Mouse (Mus musculus) monocyte, adult 5-6 weeks (primary cell): Measurements from ENCODE around the gene P3h3. TPM values are rescaled to one million over a fixed set of nuclear protein-coding genes. Genes with fewer than 3 reads are reported as not detected.
"Not testable (repeated sequence)": the region's sequence is repeated elsewhere in the genome, so short reads cannot be mapped to it uniquely, and the experiment has no call there.

Experiments
- ATAC-seq: fragments of 153-309, 156-312 bp; replicated peaks from 2 replicates; pipeline ENCODE4 v1.8.0; 2017; ENCODE audit warnings: mild to moderate bottlenecking; ENCODE audit not compliant: low TSS enrichment, insufficient number of reproducible peaks, severe bottlenecking, poor library complexity, low FRiP score
- total RNA-seq: library from RNA; stranded (forward); fragments of 200-1000, 200-491, 200-594 nt; gene quantifications from 3 replicates; pipeline ENCODE4 v1.2.3, GENCODE M21; 2017

Gene P3h3
- total RNA-seq, 1 experiment from 2014 or later = not detected

GRCm38 (mm10) chr6:124840241-124841167, 17.0 kb downstream of the P3h3 start, which contains the start of gene Gnb3:
Gnb3 (minus strand) TSS chr6:124840275.
- no peak for ATAC-seq

GRCm38 (mm10) chr6:124839805-124840204, 17.7 kb downstream of the P3h3 start:
- ATAC-seq = no peak

GRCm38 (mm10) chr6:124836411-124836810, 21.1 kb downstream of the P3h3 start:
- no peak for ATAC-seq

GRCm38 (mm10) chr6:124835531-124835930, 22.0 kb downstream of the P3h3 start:
- no peak for ATAC-seq

GRCm38 (mm10) chr6:124834512-124835081, 23.0 kb downstream of the P3h3 start:
- ATAC-seq = no peak

- no peak for ATAC-seq
Observed at GRCm38 (mm10) chr6:124831649-124832048, 25.9 kb downstream of the P3h3 start.

- ATAC-seq = not testable (repeated sequence)
Observed at GRCm38 (mm10) chr6:124831199-124831598, 26.4 kb downstream of the P3h3 start.

- peak; percentile 70 for ATAC-seq
Observed at GRCm38 (mm10) chr6:124829799-124830700, 27.5 kb downstream of the P3h3 start.

GRCm38 (mm10) chr6:124828868-124829798, 28.4 kb downstream of the P3h3 start, which contains the start of the genes Usp5 and Cdca3:
Usp5 (minus strand) TSS chr6:124829484.
Cdca3 (plus strand) TSS chr6:124829547.
- peak; percentile 88 for ATAC-seq

- ATAC-seq = no peak
Observed at GRCm38 (mm10) chr6:124828101-124828592, 29.4 kb downstream of the P3h3 start.

- ATAC-seq = no peak
Observed at GRCm38 (mm10) chr6:124822049-124822448, 35.5 kb downstream of the P3h3 start.

- ATAC-seq = no peak
Observed at GRCm38 (mm10) chr6:124820891-124821290, 36.7 kb downstream of the P3h3 start.

- ATAC-seq = peak; percentile 63
Observed at GRCm38 (mm10) chr6:124817971-124818370, 39.6 kb downstream of the P3h3 start.

- ATAC-seq = no peak
Observed at GRCm38 (mm10) chr6:124817563-124817962, 40.0 kb downstream of the P3h3 start.

- no peak for ATAC-seq
Observed at GRCm38 (mm10) chr6:124817125-124817524, 40.4 kb downstream of the P3h3 start.

GRCm38 (mm10) chr6:124816611-124817010, 40.9 kb downstream of the P3h3 start:
- ATAC-seq = no peak

- no peak for ATAC-seq
Observed at GRCm38 (mm10) chr6:124814858-124815774, 42.4 kb downstream of the P3h3 start.
